Mouse (Mus musculus) bone marrow macrophage, adult 2 months (primary cell): ENCODE data around the gene Peli2.

Source experiments
- CTCF ChIP-seq: IDR thresholded peaks from 2 replicates; pipeline ENCODE4 v1.5.1; 2012; ENCODE audit warnings: low read depth, mild to moderate bottlenecking, low read length, moderate library complexity
- POLR2A ChIP-seq: IDR thresholded peaks from 2 replicates; pipeline ENCODE4 v1.6.1; 2012; ENCODE audit warnings: mild to moderate bottlenecking, low read depth, low read length, borderline replicate concordance

DNA sequence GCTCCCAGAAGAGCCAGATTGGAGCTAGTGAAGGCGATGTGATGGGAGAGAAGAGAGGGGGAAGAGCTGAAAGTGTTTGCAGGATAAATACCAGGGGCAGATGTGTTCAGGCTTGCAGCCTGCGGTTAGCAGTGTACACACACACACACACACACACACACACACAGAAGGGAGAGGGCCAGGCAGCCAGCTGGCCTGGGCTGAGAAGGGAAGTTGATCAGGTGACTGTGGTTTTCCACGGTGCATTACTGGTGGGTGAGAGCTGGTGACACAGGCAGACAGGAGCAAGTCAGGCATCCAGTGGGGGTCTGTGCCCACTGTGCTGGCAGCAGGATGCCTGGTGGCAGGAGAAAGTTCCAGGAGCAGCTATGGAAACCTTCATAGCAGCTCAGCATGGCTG, 125.6 kb downstream of the Peli2 start:
- TF ChIP-seq POLR2A (no peak), CTCF (no peak)
